Comparison of ENCODE assay signal across 12 mouse cellular contexts in genomic region chr2:4949691-4950090, GRCm38 (mm10). TPM values are rescaled to one million over a fixed set of nuclear protein-coding genes. Genes with fewer than 3 reads are reported as not detected.
"Had no signal": no experiment of that assay in that cellular context is flagged by ENCODE, and none has a peak within 500 bp of the region (broad histone marks: within the 10 kb centered on the region; RNA-seq: fewer than 3 reads in every experiment).

No protein-coding gene starts in this region.

RNA-seq across cellular contexts. Expression of gene Ucma, which starts 26.2 kb away (rescaled TPM):
- polyA plus RNA-seq: heart, embryonic 11.5 days; heart, embryonic 13.5 days; heart, postnatal 0 days; hindbrain, embryonic 11.5 days; inflammation-experienced regulatory T-cells, adult 6 months; intestine, embryonic 15.5 days; kidney, embryonic 14.5 days; kidney, embryonic 16.5 days; limb, embryonic 10.5 days; limb, embryonic 12.5 days; liver, embryonic 12.5 days; liver, embryonic 14.5 days had no signal
